Mouse (Mus musculus) heart, adult 2 months (tissue): ENCODE results near the gene Olfr1381. TPM values are rescaled to one million over a fixed set of nuclear protein-coding genes. Genes with fewer than 3 reads are reported as not detected.
"Not testable (repeated sequence)": the region's sequence is repeated elsewhere in the genome, so short reads cannot be mapped to it uniquely, and the experiment has no call there.

Experiments used
- DNase-seq, 2 experiments: peaks; one replicate each; pipeline ENCODE4 v3.0.0; 2021
- H3K27ac ChIP-seq: fragments of 200-600 bp; 2 replicates; pipeline ENCODE4 v1.8.1; 2022
- H3K27me3 ChIP-seq: fragments of 200-500 bp; 2 replicates; pipeline ENCODE4 v1.6.1; 2012; ENCODE audit warnings: mild to moderate bottlenecking, low read length, inconsistent platforms, mixed read lengths; ENCODE audit not compliant: control insufficient read depth, insufficient read depth
- H3K36me3 ChIP-seq: fragments of 200-500 bp; 2 replicates; pipeline ENCODE4 v1.6.1; 2012; ENCODE audit warnings: low read length, inconsistent platforms; ENCODE audit not compliant: control insufficient read depth, insufficient read depth
- H3K4me1 ChIP-seq: fragments of 200-500 bp; 2 replicates; pipeline ENCODE4 v1.6.1; 2011; ENCODE audit warnings: low read length; ENCODE audit not compliant: control insufficient read depth, insufficient read depth
- H3K4me3 ChIP-seq: fragments of 200-600 bp; 2 replicates; pipeline ENCODE4 v1.8.1; 2022
- H3K79me2 ChIP-seq: fragments of 200-500 bp; replicated peaks from 2 replicates; pipeline ENCODE4 v1.6.1; 2012; ENCODE audit warnings: mild to moderate bottlenecking, inconsistent platforms, low read length, moderate library complexity, mixed read lengths; ENCODE audit not compliant: control insufficient read depth, insufficient read depth
- H3K9ac ChIP-seq: fragments of 200-500 bp; 2 replicates; pipeline ENCODE4 v1.6.1; 2012; ENCODE audit warnings: low read depth, mild to moderate bottlenecking, control low read depth, inconsistent platforms, low read length, mixed read lengths
- CTCF ChIP-seq: fragments of 200-600 bp; IDR thresholded peaks from 2 replicates; pipeline ENCODE4 v1.8.1; 2022; ENCODE audit warnings: antibody characterized with exemption, mild to moderate bottlenecking, moderate library complexity
- EP300 ChIP-seq: fragments of 200-500 bp; IDR thresholded peaks from 2 replicates; pipeline ENCODE4 v1.6.1; 2011; ENCODE audit warnings: low read depth, low read length, control low read depth; ENCODE audit not compliant: insufficient read depth
- POLR2A ChIP-seq: fragments of 200-500 bp; IDR thresholded peaks from 2 replicates; pipeline ENCODE4 v1.6.1; 2011; ENCODE audit warnings: mild to moderate bottlenecking, low read depth, low read length, control low read depth; ENCODE audit not compliant: insufficient read depth
- WGBS: fragments of 180-500 bp; shearing (Covaris S2); methylation state at CpG from one replicate; pipeline ENCODE4 v1.1.7; 2018; 5-methylcytosine and 5-hydroxymethylcytosine counted together
- intact Hi-C: fragments of 180-260 bp; cut with DNase I; formaldehyde crosslinking; loops from one replicate; pipeline ENCODE4 v1.15.1; 2025
- polyA plus RNA-seq: library from polyadenylated mRNA; depleted of rRNA; stranded (reverse); fragments of >200 nt; gene quantifications from 2 replicates; pipeline ENCODE4 v1.2.3, GENCODE M21; 2012; rRNA removed
- total RNA-seq, 2 experiments: library from RNA; stranded (reverse); gene quantifications; 2 replicates each; pipeline ENCODE4 v1.2.3; 2021

Gene Olfr1381
- total and polyA plus RNA-seq, 3 experiments, result not detected

DNA sequence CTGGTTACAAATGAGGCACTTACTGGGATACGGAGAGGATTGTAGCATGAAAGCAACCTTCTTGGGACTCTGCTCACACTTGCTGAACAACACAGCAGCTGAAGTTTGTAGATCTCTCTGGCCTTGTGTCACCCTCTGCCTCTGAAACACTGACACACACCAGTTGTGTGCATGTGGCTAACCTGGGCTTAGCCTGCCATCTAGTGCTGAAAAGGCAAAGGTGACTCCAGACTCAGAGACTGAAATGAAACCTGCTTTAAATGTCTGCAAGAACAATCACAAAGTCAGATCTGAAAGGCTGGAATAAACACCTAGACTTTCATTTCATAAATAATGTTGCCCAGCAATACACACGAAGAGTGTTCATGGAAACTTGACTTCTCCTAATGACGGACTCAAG is 10.8 kb downstream of the Olfr1381 start:
- H3K27ac ChIP-seq, DNase-seq: not testable (repeated sequence)

DNA sequence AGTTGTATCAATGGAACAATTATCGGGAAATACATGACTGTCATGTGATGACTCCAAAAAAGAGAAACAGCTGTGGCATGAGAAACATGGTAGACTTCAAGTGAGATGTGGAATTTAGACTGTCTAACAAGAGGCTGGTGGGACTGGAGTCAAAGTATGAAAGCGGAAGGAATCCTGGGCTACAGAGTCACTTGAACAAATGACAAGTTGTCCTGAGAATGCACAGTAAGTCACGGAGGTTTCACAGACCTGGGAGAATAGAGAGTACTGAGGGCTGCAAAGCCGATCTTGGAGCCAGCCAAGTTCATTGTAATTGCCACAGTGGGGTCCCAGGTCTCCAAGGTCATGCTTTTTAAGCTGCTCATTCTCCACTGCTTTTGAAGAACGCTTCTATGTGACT is 13.3 kb downstream of the Olfr1381 start, which contains the start of gene Olfr1380:
Olfr1380 (plus strand) TSS at position 301 of the 400 bp plus-strand sequence.
- 74% methylated on average over 5 of the region's 5 CpGs for WGBS
- H3K36me3 ChIP-seq, intact Hi-C loops, H3K9ac ChIP-seq, H3K79me2 ChIP-seq, DNase-seq, H3K27me3 ChIP-seq, H3K4me3 ChIP-seq, H3K27ac ChIP-seq, H3K4me1 ChIP-seq: not testable (repeated sequence)

More for the DNA sequence above, 10.8 kb downstream of the Olfr1381 start:
- 71% methylated on average over 3 of the region's 3 CpGs for WGBS
- H3K79me2 ChIP-seq, H3K4me3 ChIP-seq, H3K4me1 ChIP-seq, H3K27me3 ChIP-seq, H3K36me3 ChIP-seq, intact Hi-C loops, H3K9ac ChIP-seq: not testable (repeated sequence)
- TF ChIP-seq CTCF, result peak; percentile 36

GRCm38 (mm10) chr11:49575054-49575453 is 31.8 kb downstream of the Olfr1381 start:
- H3K27ac ChIP-seq, H3K9ac ChIP-seq, H3K36me3 ChIP-seq, H3K4me3 ChIP-seq, intact Hi-C loops, H3K4me1 ChIP-seq, DNase-seq, H3K27me3 ChIP-seq, H3K79me2 ChIP-seq: not testable (repeated sequence)
- WGBS, result 43% methylated on average over 2 of the region's 2 CpGs
- peak; percentile 53 for TF ChIP-seq CTCF

GRCm38 (mm10) chr11:49580452-49580851 is 37.2 kb downstream of the Olfr1381 start:
- 66% methylated on average over 8 of the region's 8 CpGs for WGBS
- H3K79me2 ChIP-seq, H3K9ac ChIP-seq, DNase-seq, H3K27ac ChIP-seq, H3K27me3 ChIP-seq, H3K4me1 ChIP-seq, H3K4me3 ChIP-seq, H3K36me3 ChIP-seq, intact Hi-C loops: not testable (repeated sequence)

DNA sequence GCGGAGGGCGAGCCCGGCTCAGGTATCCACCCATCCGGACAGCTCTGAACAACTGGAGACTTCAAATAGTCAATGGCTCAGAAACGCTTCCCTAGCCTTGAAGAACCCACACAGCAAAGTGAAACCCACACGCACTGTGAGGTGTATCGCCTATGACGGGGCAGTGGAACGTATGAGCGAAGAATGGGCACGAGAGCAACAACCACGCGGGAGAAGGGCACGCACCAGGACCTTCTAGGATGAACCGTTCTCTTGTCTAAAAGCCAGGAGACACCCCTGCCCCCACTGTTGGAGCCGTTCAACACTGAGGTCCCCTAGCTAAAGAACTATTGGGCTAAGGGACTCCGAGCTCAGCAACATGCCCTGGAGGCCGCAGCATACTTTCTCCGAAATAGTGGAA is 47.0 kb downstream of the Olfr1381 start:
- TF ChIP-seq EP300 (no peak), CTCF (no peak), POLR2A (no peak)
- Histone ChIP-seq H3K4me3 (no peak overlapping the region), H3K27me3 (no peaks in the 10 kb centered on the region), H3K36me3 (no peaks in the 10 kb centered on the region), H3K9ac (no peak overlapping the region), H3K79me2 (no peaks in the 10 kb centered on the region), H3K27ac (no peak overlapping the region), H3K4me1 (no peaks in the 10 kb centered on the region)
- no peak for DNase-seq
- 89% methylated on average over 19 of the region's 19 CpGs for WGBS
- intact Hi-C loops, result no loop called here

- H3K36me3 ChIP-seq, H3K27me3 ChIP-seq, H3K79me2 ChIP-seq, DNase-seq, H3K27ac ChIP-seq, H3K4me1 ChIP-seq, H3K9ac ChIP-seq, H3K4me3 ChIP-seq: not testable (repeated sequence)
- WGBS, result 61% methylated on average over 2 of the region's 2 CpGs
- TF ChIP-seq CTCF, result peak; percentile 59
- intact Hi-C loops, result loop anchor here (5.0 kb wide), 1 partner anchor 35 kb away; no protein-coding TSS in a partner anchor
Observed at GRCm38 (mm10) chr11:49597149-49597548, 53.9 kb downstream of the Olfr1381 start.

Other genes with a start within 250 kb of the Olfr1381 start
- gene Olfr10, start 238.7 kb upstream of the Olfr1381 start, total RNA-seq, result not detected
- gene Olfr10, start 238.7 kb upstream of the Olfr1381 start, polyA plus RNA-seq, result not detected in 2 replicates
- not detected for gene Olfr1391, start 220.7 kb upstream of the Olfr1381 start, total RNA-seq
- gene Olfr1391, start 220.7 kb upstream of the Olfr1381 start, polyA plus RNA-seq, result not detected in 2 replicates
- not detected for gene Olfr1390, start 208.3 kb upstream of the Olfr1381 start, total RNA-seq
- not detected in 2 replicates for gene Olfr1390, start 208.3 kb upstream of the Olfr1381 start, polyA plus RNA-seq
- gene Olfr1389, start 120.4 kb upstream of the Olfr1381 start, total RNA-seq, result not detected
- gene Olfr1389, start 120.4 kb upstream of the Olfr1381 start, polyA plus RNA-seq, result not detected in 2 replicates
- gene Olfr1388, start 106.8 kb upstream of the Olfr1381 start, total RNA-seq, result not detected
- gene Olfr1388, start 106.8 kb upstream of the Olfr1381 start, polyA plus RNA-seq, result 0.06 TPM in 1 of 2 replicates, not detected in the other
- gene Olfr1387, start 88.1 kb upstream of the Olfr1381 start, total RNA-seq, result under 1 TPM in 1 of 2 experiments, not detected in 1; 0.07 TPM
- gene Olfr1387, start 88.1 kb upstream of the Olfr1381 start, polyA plus RNA-seq, result not detected in 2 replicates
- gene Olfr1386, start 78.4 kb upstream of the Olfr1381 start, total RNA-seq, result under 1 TPM in 1 of 2 experiments, not detected in 1; 0.09 TPM
- not detected in 2 replicates for gene Olfr1386, start 78.4 kb upstream of the Olfr1381 start, polyA plus RNA-seq
- not detected for gene Olfr1385, start 54.4 kb upstream of the Olfr1381 start, total RNA-seq
- gene Olfr1385, start 54.4 kb upstream of the Olfr1381 start, polyA plus RNA-seq, result not detected in 2 replicates
- gene Olfr1384, start 36.7 kb upstream of the Olfr1381 start, total RNA-seq, result not detected
- gene Olfr1384, start 36.7 kb upstream of the Olfr1381 start, polyA plus RNA-seq, result not detected in 2 replicates
- gene Olfr1383, start 23.8 kb upstream of the Olfr1381 start, total RNA-seq, result under 1 TPM; 0.31 to 0.32 TPM
- gene Olfr1383, start 23.8 kb upstream of the Olfr1381 start, polyA plus RNA-seq, result not detected in 2 replicates
- not detected for gene Olfr1382, start 15.2 kb upstream of the Olfr1381 start, total RNA-seq
- gene Olfr1382, start 15.2 kb upstream of the Olfr1381 start, polyA plus RNA-seq, result not detected in 2 replicates
- gene Olfr1380, start 13.4 kb downstream of the Olfr1381 start, total RNA-seq, result not detected
- gene Olfr1380, start 13.4 kb downstream of the Olfr1381 start, polyA plus RNA-seq, result not detected in 2 replicates
- gene Flt4, start 65.8 kb downstream of the Olfr1381 start, total RNA-seq, result 10 to 100 TPM; 11.8 to 12.2 TPM
- gene Flt4, start 65.8 kb downstream of the Olfr1381 start, polyA plus RNA-seq, result 9.3 and 12.7 TPM in 2 replicates
- gene Scgb3a1, start 120.2 kb downstream of the Olfr1381 start, total RNA-seq, result under 1 TPM; 0.52 to 0.86 TPM
- gene Scgb3a1, start 120.2 kb downstream of the Olfr1381 start, polyA plus RNA-seq, result 1.6 and 709 TPM in 2 replicates
- gene Cnot6, start 169.3 kb downstream of the Olfr1381 start, total RNA-seq, result 10 to 100 TPM; 19.3 to 23.4 TPM
- gene Cnot6, start 169.3 kb downstream of the Olfr1381 start, polyA plus RNA-seq, result 6.3 and 12.7 TPM in 2 replicates